Mouse (Mus musculus): ENCODE results near the gene Grwd1. TPM values are rescaled to one million over a fixed set of nuclear protein-coding genes. Genes with fewer than 3 reads are reported as not detected.

Grwd1 gene
- polyA plus RNA-seq, 1 experiment from 2014 or later, result 50.3 TPM

GRCm38 (mm10) chr7:45786661-45787413 lies 43.9 kb downstream of the Grwd1 start:
- 0 out of 2 replicates have a peak, but pooled peaks cover 4% of the 10 kb centered on the region for H3K36me3 ChIP-seq (ENCODE audit: control insufficient read depth, insufficient read depth, low read length)
- peaks cover 22% of the 10 kb centered on the region for H3K4me1 ChIP-seq (ENCODE audit: control insufficient read depth, insufficient read depth, low read length)
- peak; percentile 21; the same call in 1 of the 2 replicates for ATAC-seq (ENCODE audit: insufficient read depth, low FRiP score)
- H3K27me3 ChIP-seq (ENCODE audit: control insufficient read depth, insufficient read depth, low read length), result peaks cover 7% of the 10 kb centered on the region; the same call in 1 of the 2 replicates
- H3K4me2 ChIP-seq (ENCODE audit: low read depth, low read length), result peak overlapping the region; percentile 78
- H3K9ac ChIP-seq (ENCODE audit: low read length), result no peak overlapping the region; the same call in 1 of the 2 replicates
- peak overlapping the region; percentile 52 for H3K4me3 ChIP-seq (replicated peaks; ENCODE audit: low read length)
- no peaks in the 10 kb centered on the region for H3K9me3 ChIP-seq (replicated peaks; ENCODE audit: control insufficient read depth, low read length)
- 12% methylated on average over 17 of the region's 17 CpGs for WGBS
- no peak overlapping the region for H3K27ac ChIP-seq (ENCODE audit: low read length)

GRCm38 (mm10) chr7:45786136-45786578 lies 44.6 kb downstream of the Grwd1 start:
- 1% methylated on average over 14 of the region's 14 CpGs for WGBS
- Histone ChIP-seq H3K27ac (ENCODE audit: low read length) (no peak overlapping the region), H3K27me3 (ENCODE audit: control insufficient read depth, insufficient read depth, low read length) (peaks cover 7% of the 10 kb centered on the region; the same call in 1 of the 2 replicates), H3K4me2 (ENCODE audit: low read depth, low read length) (peak overlapping the region; percentile 78), H3K9me3 (replicated peaks; ENCODE audit: control insufficient read depth, low read length) (no peaks in the 10 kb centered on the region), H3K4me1 (ENCODE audit: control insufficient read depth, insufficient read depth, low read length) (peaks cover 22% of the 10 kb centered on the region), H3K9ac (ENCODE audit: low read length) (no peak overlapping the region), H3K4me3 (replicated peaks; ENCODE audit: low read length) (peak overlapping the region; percentile 52), H3K36me3 (ENCODE audit: control insufficient read depth, insufficient read depth, low read length) (0 out of 2 replicates have a peak, but pooled peaks cover 4% of the 10 kb centered on the region)
- peak; percentile 32; the same call in 1 of the 2 replicates for ATAC-seq (ENCODE audit: insufficient read depth, low FRiP score)

- Histone ChIP-seq H3K4me1 (ENCODE audit: control insufficient read depth, insufficient read depth, low read length) (peaks cover 22% of the 10 kb centered on the region), H3K36me3 (ENCODE audit: control insufficient read depth, insufficient read depth, low read length) (0 out of 2 replicates have a peak, but pooled peaks cover 4% of the 10 kb centered on the region), H3K27ac (ENCODE audit: low read length) (no peak overlapping the region), H3K9me3 (replicated peaks; ENCODE audit: control insufficient read depth, low read length) (no peaks in the 10 kb centered on the region), H3K9ac (ENCODE audit: low read length) (peak overlapping the region; percentile 69), H3K4me2 (ENCODE audit: low read depth, low read length) (peak overlapping the region; percentile 78), H3K27me3 (ENCODE audit: control insufficient read depth, insufficient read depth, low read length) (peaks cover 7% of the 10 kb centered on the region; the same call in 1 of the 2 replicates), H3K4me3 (replicated peaks; ENCODE audit: low read length) (peak overlapping the region; percentile 52)
- under 1% methylated on average over 40 of the region's 42 CpGs for WGBS
- peak; percentile 12 for ATAC-seq (ENCODE audit: insufficient read depth, low FRiP score)
Observed at GRCm38 (mm10) chr7:45785388-45786135, 45.2 kb downstream of the Grwd1 start.

- peaks cover 22% of the 10 kb centered on the region for H3K4me1 ChIP-seq (ENCODE audit: control insufficient read depth, insufficient read depth, low read length)
- no peak within 1 kb of the TSS; the same call in 1 of the 2 replicates for H3K27ac ChIP-seq (ENCODE audit: low read length)
- peak within 1 kb of the TSS; percentile 89 for H3K4me2 ChIP-seq (ENCODE audit: low read depth, low read length)
- 20% methylated on average over 20 of the region's 20 CpGs for WGBS
- H3K36me3 ChIP-seq (ENCODE audit: control insufficient read depth, insufficient read depth, low read length), result 0 out of 2 replicates have a peak, but pooled peaks cover 4% of the 10 kb centered on the region
- no peaks in the 10 kb centered on the region for H3K9me3 ChIP-seq (replicated peaks; ENCODE audit: control insufficient read depth, low read length)
- H3K27me3 ChIP-seq (ENCODE audit: control insufficient read depth, insufficient read depth, low read length), result peaks cover 7% of the 10 kb centered on the region; the same call in 1 of the 2 replicates
- peak within 1 kb of the TSS; percentile 67 for H3K4me3 ChIP-seq (replicated peaks; ENCODE audit: low read length)
- ATAC-seq (ENCODE audit: insufficient read depth, low FRiP score), result peak; percentile 22
- H3K9ac ChIP-seq (ENCODE audit: low read length), result peak within 1 kb of the TSS; percentile 83
Observed at GRCm38 (mm10) chr7:45784524-45785372, 46.0 kb downstream of the Grwd1 start, which contains the start of gene Sult2b1. Sult2b1 (minus strand) TSS chr7:45784669.

GRCm38 (mm10) chr7:45783511-45784091 lies 47.1 kb downstream of the Grwd1 start, which contains the start of gene Lmtk3:
Lmtk3 (plus strand) TSS chr7:45783738.
- no peaks in the 10 kb centered on the region for H3K36me3 ChIP-seq (ENCODE audit: control insufficient read depth, insufficient read depth, low read length)
- under 1% methylated on average over 38 of the region's 38 CpGs for WGBS
- peak; percentile 64; the same call in 1 of the 2 replicates for ATAC-seq (ENCODE audit: insufficient read depth, low FRiP score)
- H3K9ac ChIP-seq (ENCODE audit: low read length), result peak within 1 kb of the TSS; percentile 83
- H3K27me3 ChIP-seq (ENCODE audit: control insufficient read depth, insufficient read depth, low read length), result peaks cover 7% of the 10 kb centered on the region; the same call in 1 of the 2 replicates
- H3K4me3 ChIP-seq (replicated peaks; ENCODE audit: low read length), result peak within 1 kb of the TSS; percentile 67
- H3K9me3 ChIP-seq (replicated peaks; ENCODE audit: control insufficient read depth, low read length), result no peaks in the 10 kb centered on the region
- H3K4me1 ChIP-seq (ENCODE audit: control insufficient read depth, insufficient read depth, low read length), result peaks cover 22% of the 10 kb centered on the region
- peak within 1 kb of the TSS; percentile 89 for H3K4me2 ChIP-seq (ENCODE audit: low read depth, low read length)
- no peak within 1 kb of the TSS; the same call in 1 of the 2 replicates for H3K27ac ChIP-seq (ENCODE audit: low read length)

- no peak overlapping the region for H3K27ac ChIP-seq (ENCODE audit: low read length)
- WGBS, result 68% methylated on average over 4 of the region's 4 CpGs
- no peak overlapping the region for H3K4me2 ChIP-seq (ENCODE audit: low read depth, low read length)
- H3K9ac ChIP-seq (ENCODE audit: low read length), result no peak overlapping the region
- no peak overlapping the region for H3K4me3 ChIP-seq (replicated peaks; ENCODE audit: low read length)
- H3K27me3 ChIP-seq (ENCODE audit: control insufficient read depth, insufficient read depth, low read length), result peaks cover 7% of the 10 kb centered on the region; the same call in 1 of the 2 replicates
- H3K36me3 ChIP-seq (ENCODE audit: control insufficient read depth, insufficient read depth, low read length), result no peaks in the 10 kb centered on the region
- H3K9me3 ChIP-seq (replicated peaks; ENCODE audit: control insufficient read depth, low read length), result no peaks in the 10 kb centered on the region
- H3K4me1 ChIP-seq (ENCODE audit: control insufficient read depth, insufficient read depth, low read length), result peaks cover 22% of the 10 kb centered on the region
- ATAC-seq (ENCODE audit: insufficient read depth, low FRiP score), result no peak
Observed at GRCm38 (mm10) chr7:45782271-45782670, 48.5 kb downstream of the Grwd1 start.

- Histone ChIP-seq H3K4me3 (replicated peaks; ENCODE audit: low read length) (0 out of 2 replicates have a peak overlapping the region, but pooled peaks have one; percentile 11), H3K36me3 (ENCODE audit: control insufficient read depth, insufficient read depth, low read length) (no peaks in the 10 kb centered on the region), H3K9ac (ENCODE audit: low read length) (peak overlapping the region; percentile 20), H3K4me2 (ENCODE audit: low read depth, low read length) (0 out of 2 replicates have a peak overlapping the region, but pooled peaks have one; percentile 34), H3K27me3 (ENCODE audit: control insufficient read depth, insufficient read depth, low read length) (peaks cover 7% of the 10 kb centered on the region; the same call in 1 of the 2 replicates), H3K9me3 (replicated peaks; ENCODE audit: control insufficient read depth, low read length) (no peaks in the 10 kb centered on the region), H3K4me1 (ENCODE audit: control insufficient read depth, insufficient read depth, low read length) (peaks cover 9% of the 10 kb centered on the region), H3K27ac (ENCODE audit: low read length) (no peak overlapping the region)
- no peak for ATAC-seq (ENCODE audit: insufficient read depth, low FRiP score)
- 18% methylated on average over 22 of the region's 22 CpGs for WGBS
Observed at GRCm38 (mm10) chr7:45779081-45779641, 51.6 kb downstream of the Grwd1 start.
